Mouse (Mus musculus) right cerebral cortex, adult 18-20 months (tissue): Measurements from ENCODE around the gene Rragd.
A peak's percentile ranks its signal among the peaks of the same experiment; 100 is the strongest.
"Not testable (repeated sequence)": the region's sequence is repeated elsewhere in the genome, so short reads cannot be mapped to it uniquely, and the experiment has no call there.

Experiments used
- DNase-seq: peaks from one replicate; pipeline ENCODE4 v3.0.0; 2022; ENCODE audit warnings: mixed read lengths

The Rragd gene

GRCm38 (mm10) chr4:32987006-32987405, 4.2 kb downstream of the Rragd start:
- DNase-seq, result no peak

- no peak for DNase-seq
Observed at GRCm38 (mm10) chr4:32989346-32989745, 6.5 kb downstream of the Rragd start.

GRCm38 (mm10) chr4:32994168-32994567, 11.3 kb downstream of the Rragd start:
- DNase-seq, result no peak

- no peak for DNase-seq
Observed at GRCm38 (mm10) chr4:32996083-32996482, 13.2 kb downstream of the Rragd start.

GRCm38 (mm10) chr4:32997571-32997970, 14.7 kb downstream of the Rragd start:
- no peak for DNase-seq

- no peak for DNase-seq
Observed at GRCm38 (mm10) chr4:32998996-32999395, 16.2 kb downstream of the Rragd start.

GRCm38 (mm10) chr4:33002081-33002480, 19.2 kb downstream of the Rragd start:
- DNase-seq, result no peak

GRCm38 (mm10) chr4:33005595-33006470, 23.0 kb downstream of the Rragd start:
- DNase-seq, result not testable (repeated sequence)

GRCm38 (mm10) chr4:33006844-33007243, 24.0 kb downstream of the Rragd start:
- DNase-seq, result no peak

GRCm38 (mm10) chr4:33007443-33008217, 24.8 kb downstream of the Rragd start:
- DNase-seq, result no peak

GRCm38 (mm10) chr4:33010078-33010477, 27.2 kb downstream of the Rragd start:
- no peak for DNase-seq

GRCm38 (mm10) chr4:33012484-33012883, 29.6 kb downstream of the Rragd start:
- no peak for DNase-seq

GRCm38 (mm10) chr4:33018361-33018999, 35.6 kb downstream of the Rragd start:
- DNase-seq, result peak; percentile 88

GRCm38 (mm10) chr4:33024420-33024819, 41.6 kb downstream of the Rragd start:
- no peak for DNase-seq

- no peak for DNase-seq
Observed at GRCm38 (mm10) chr4:33029104-33029503, 46.3 kb downstream of the Rragd start.

- peak; percentile 19 for DNase-seq
Observed at GRCm38 (mm10) chr4:33030264-33031194, 47.7 kb downstream of the Rragd start.

GRCm38 (mm10) chr4:33031195-33031960, 48.5 kb downstream of the Rragd start, which contains the start of gene Ube2j1:
Gene Ube2j1 (plus strand): TSS chr4:33031416.
- DNase-seq, result peak; percentile 93

- DNase-seq, result no peak
Observed at GRCm38 (mm10) chr4:33032045-33032444, 49.2 kb downstream of the Rragd start.

- no peak for DNase-seq
Observed at GRCm38 (mm10) chr4:33033515-33033914, 50.7 kb downstream of the Rragd start.

- DNase-seq, result no peak
Observed at GRCm38 (mm10) chr4:33039826-33040225, 57.0 kb downstream of the Rragd start.

GRCm38 (mm10) chr4:33049601-33050000, 66.8 kb downstream of the Rragd start:
- no peak for DNase-seq
